Mouse (Mus musculus) ES-E14 (cell line): Measurements from ENCODE around the gene Gm10447. TPM values are rescaled to one million over a fixed set of nuclear protein-coding genes. Genes with fewer than 3 reads are reported as not detected.

Experiments
- DNase-seq: peaks from one replicate; pipeline ENCODE4 v3.0.0-alpha.2; 2013; ENCODE audit warnings: low read depth, low spot score
- H3K27ac ChIP-seq: 2 replicates; pipeline ENCODE4 v1.5.1; 2012; ENCODE audit warnings: low read depth, mild to moderate bottlenecking, low read length, moderate library complexity, mixed read lengths; ENCODE audit not compliant: poor library complexity, insufficient read depth, severe bottlenecking
- H3K36me3 ChIP-seq: 2 replicates; pipeline ENCODE4 v1.6.1; 2012; ENCODE audit warnings: mild to moderate bottlenecking, low read length, moderate library complexity, mixed read lengths; ENCODE audit not compliant: control insufficient read depth, poor library complexity, insufficient read depth, severe bottlenecking
- H3K4me1 ChIP-seq, 2 experiments: fragments of 150-350 bp in 1 of 2; sonication (generic) in 1 of 2; 2 replicates each; pipeline ENCODE4 v1.6.1; 2012; ENCODE audit warnings: low read length in 2 of 2, mild to moderate bottlenecking in 1 of 2, mixed read lengths in 1 of 2; ENCODE audit not compliant: control insufficient read depth in 2 of 2, insufficient read depth in 2 of 2, poor library complexity in 1 of 2
- H3K4me3 ChIP-seq, 2 experiments: fragments of 150-350 bp in 1 of 2; sonication (generic) in 1 of 2; 2 replicates each; pipeline ENCODE4 v1.5.1; 2012; ENCODE audit warnings: low read length in 2 of 2, low read depth in 1 of 2, mild to moderate bottlenecking in 1 of 2, mixed read lengths in 1 of 2; ENCODE audit not compliant: insufficient read depth in 1 of 2, poor library complexity in 1 of 2, severe bottlenecking in 1 of 2
- H3K9ac ChIP-seq: 2 replicates; pipeline ENCODE4 v1.6.1; 2012; ENCODE audit warnings: low read depth, mild to moderate bottlenecking, low read length, mixed read lengths; ENCODE audit not compliant: poor library complexity, insufficient read depth, severe bottlenecking
- H3K9me3 ChIP-seq: fragments of 150-350 bp; sonication (generic); 2 replicates; pipeline ENCODE4 v1.6.1; 2012; ENCODE audit warnings: low read depth, mild to moderate bottlenecking, low read length; ENCODE audit not compliant: control insufficient read depth, insufficient read depth
- CHD2 ChIP-seq: IDR thresholded peaks from 2 replicates; pipeline ENCODE4 v1.6.1; 2014; ENCODE audit warnings: mild to moderate bottlenecking, low read depth, low read length, inconsistent platforms
- HCFC1 ChIP-seq: IDR thresholded peaks from 2 replicates; pipeline ENCODE4 v1.6.1; 2012; ENCODE audit warnings: low read length, inconsistent platforms, borderline replicate concordance; ENCODE audit not compliant: insufficient read depth
- MAFK ChIP-seq: IDR thresholded peaks from 2 replicates; pipeline ENCODE4 v1.6.1; 2014; ENCODE audit warnings: mild to moderate bottlenecking, low read depth, low read length, inconsistent platforms; ENCODE audit not compliant: insufficient read depth
- ZC3H11A ChIP-seq: IDR thresholded peaks from 2 replicates; pipeline ENCODE4 v1.6.1; 2012; ENCODE audit warnings: low read depth, mild to moderate bottlenecking, inconsistent platforms, low read length, borderline replicate concordance
- ZNF384 ChIP-seq: IDR thresholded peaks from 2 replicates; pipeline ENCODE4 v1.6.1; 2012; ENCODE audit warnings: low read depth, low read length, inconsistent platforms
- in situ Hi-C, 2 experiments: fragments of 600-800 bp; cut with MboI; formaldehyde crosslinking; loops; one replicate each; pipeline ENCODE4 v1.15.1; 2025; ENCODE audit warnings: low sequenced_read_pairs in 2 of 2, inconsistent platforms in 1 of 2; ENCODE audit not compliant: unreplicated experiment in 2 of 2
- total RNA-seq: library from RNA; depleted of rRNA; stranded (reverse); fragments of 300-350 nt; gene quantifications from 2 replicates; pipeline ENCODE4 v1.2.3, GENCODE M21; 2012; rRNA removed

Gene Gm10447
- total RNA-seq, 1 experiment: not detected

DNA sequence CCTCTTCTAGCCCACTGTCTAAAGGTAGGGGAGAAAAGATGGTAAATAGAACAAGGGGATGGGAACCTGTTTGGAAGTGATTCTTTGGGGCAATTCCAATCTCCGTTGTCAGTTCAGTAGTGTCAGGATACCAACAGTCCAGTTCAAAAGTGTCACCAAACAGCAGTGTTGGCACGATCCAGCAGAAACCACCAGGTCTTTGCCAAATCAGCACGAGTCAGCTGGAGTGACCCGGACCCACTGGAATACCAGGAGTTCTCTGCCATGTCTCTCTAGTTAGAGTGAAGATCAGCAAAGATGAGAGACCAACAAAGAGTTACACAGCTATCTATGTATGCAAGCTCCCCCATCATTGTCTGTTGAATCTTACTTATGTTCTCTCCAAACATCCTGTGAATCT lies 43.0 kb downstream of the Gm10447 start:
- Histone ChIP-seq H3K9me3 (no peaks in the 10 kb centered on the region), H3K36me3 (peaks cover 33% of the 10 kb centered on the region), H3K9ac (no peak overlapping the region), H3K27ac (no peak overlapping the region), H3K4me1 (no peaks in the 10 kb centered on the region), H3K4me3 (no peak overlapping the region)
- no peak for TF ChIP-seq ZNF384
- TF ChIP-seq MAFK: no peak
- no peak for TF ChIP-seq HCFC1
- TF ChIP-seq ZC3H11A: no peak
- no peak for TF ChIP-seq CHD2
- DNase-seq: no peak
- in situ Hi-C loops: no loop called here

DNA sequence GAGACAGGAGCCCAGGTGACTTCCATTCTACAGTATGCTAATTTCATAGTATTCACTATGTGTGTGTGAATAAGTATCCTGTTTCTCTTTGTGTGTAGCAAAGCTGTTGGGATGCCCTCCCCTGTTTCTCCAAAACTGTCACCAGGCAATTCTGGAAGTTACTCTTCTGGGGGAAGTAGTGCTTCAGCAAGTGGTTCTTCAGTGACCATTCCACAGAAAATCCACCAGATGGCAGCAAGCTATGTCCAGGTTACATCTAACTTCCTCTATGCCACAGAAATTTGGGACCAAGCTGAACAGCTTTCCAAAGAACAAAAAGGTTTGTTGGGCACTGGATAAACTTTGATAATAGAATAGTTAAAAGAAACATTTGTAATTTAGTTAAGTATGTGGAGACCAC lies 45.2 kb downstream of the Gm10447 start:
- DNase-seq: no peak
- TF ChIP-seq ZC3H11A (no peak), HCFC1 (no peak), CHD2 (no peak), MAFK (no peak), ZNF384 (no peak)

More for the DNA sequence above, 45.2 kb downstream of the Gm10447 start:
- Histone ChIP-seq H3K9me3 (no peaks in the 10 kb centered on the region), H3K27ac (no peak overlapping the region), H3K4me3 (no peak overlapping the region), H3K36me3 (peaks cover 31% of the 10 kb centered on the region), H3K4me1 (no peaks in the 10 kb centered on the region), H3K9ac (no peak overlapping the region)
- in situ Hi-C loops: no loop called here

Other genes starting within 250 kb of the Gm10447 start
- gene Hspa4, start 156.7 kb downstream of the Gm10447 start, total RNA-seq: 182 and 280 TPM in 2 replicates
- 8.4 and 12.9 TPM in 2 replicates for gene Zcchc10, start 132.4 kb downstream of the Gm10447 start, total RNA-seq
- 82.2 and 97.2 TPM in 2 replicates for gene Aff4, start 106.3 kb downstream of the Gm10447 start, total RNA-seq
- not detected in 2 replicates for gene Leap2, start 33.9 kb downstream of the Gm10447 start, total RNA-seq
- 57.8 and 76.9 TPM in 2 replicates for gene Uqcrq, start 26.3 kb downstream of the Gm10447 start, total RNA-seq
- gene Gdf9, start 26.1 kb downstream of the Gm10447 start, total RNA-seq: 0.21 and 0.45 TPM in 2 replicates
- gene Shroom1, start 95 bp upstream of the Gm10447 start, total RNA-seq: 0.74 and 1.7 TPM in 2 replicates
- not detected in 2 replicates for gene Gm9837, start 13.4 kb upstream of the Gm10447 start, total RNA-seq
- not detected in 2 replicates for gene Gm9945, start 23.1 kb upstream of the Gm10447 start, total RNA-seq
- gene Sowaha, start 23.2 kb upstream of the Gm10447 start, total RNA-seq: 0.11 and 0.13 TPM in 2 replicates
- gene Sept8, start 62.1 kb upstream of the Gm10447 start, total RNA-seq: 14.3 and 16.8 TPM in 2 replicates
- gene Kif3a, start 110.3 kb upstream of the Gm10447 start, total RNA-seq: 10.7 and 11.1 TPM in 2 replicates
- not detected in 2 replicates for gene Il4, start 161.6 kb upstream of the Gm10447 start, total RNA-seq
- not detected in 2 replicates for gene Il13, start 177.6 kb upstream of the Gm10447 start, total RNA-seq